In the genomic region with DNA sequence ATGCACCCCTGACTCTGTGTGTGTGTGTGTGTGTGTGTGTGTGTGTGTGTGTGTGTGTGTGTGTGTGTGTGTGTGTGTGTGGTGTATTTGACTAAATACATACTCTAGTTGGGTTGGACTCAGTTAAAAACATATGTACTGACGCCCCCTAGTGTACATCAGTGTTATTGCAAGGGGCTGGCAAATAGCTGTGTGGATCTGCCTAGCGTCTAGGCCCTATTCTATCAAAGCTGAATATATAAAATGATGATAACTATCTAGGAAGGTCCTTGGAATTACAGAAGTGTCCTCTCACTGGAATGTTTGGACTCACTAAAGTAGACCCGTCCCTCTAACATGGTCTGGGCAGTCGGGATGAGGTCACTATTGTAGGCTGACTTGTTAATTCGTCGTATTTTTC, we compare ENCODE assay signal across 8 mouse cellular contexts. TPM values are rescaled to one million over a fixed set of nuclear protein-coding genes. Genes with fewer than 3 reads are reported as not detected.
A peak's percentile ranks its signal among the peaks of the same experiment; 100 is the strongest.
DNase-seq lines count a peak whose midpoint lies in the region; ATAC-seq and TF ChIP-seq lines count a peak whose summit lies in the region.

No protein-coding gene starts in this region.

- H3K79me3 ChIP-seq in C2C12 (ENCODE audit: low read depth) = no peaks in the 10 kb centered on the region

- H3K9me3 ChIP-seq in G1E (replicated peaks) = no peaks in the 10 kb centered on the region
- H3K9me3 ChIP-seq in liver, embryonic 13.5 days (replicated peaks) = no peaks in the 10 kb centered on the region
- H3K9me3 ChIP-seq in neural tube, embryonic 14.5 days (ENCODE audit: control insufficient read depth, low read length) = no peaks in the 10 kb centered on the region

- no peaks in the 10 kb centered on the region for H3K79me2 ChIP-seq in C2C12 (ENCODE audit: control insufficient read depth, insufficient read depth)

- intact Hi-C loops in gastrocnemius, adult 2 months (cut with DNase I) = loop anchor here (1.0 kb wide), 1 partner anchor 150 kb away; no protein-coding TSS in a partner anchor

- peaks cover 27% of the 10 kb centered on the region for H3K4me1 ChIP-seq in G1E (ENCODE audit: insufficient read depth, low read depth, low read length)
- H3K4me1 ChIP-seq in liver, embryonic 13.5 days (replicated peaks) = no peaks in the 10 kb centered on the region
- no peaks in the 10 kb centered on the region for H3K4me1 ChIP-seq in neural tube, embryonic 14.5 days (ENCODE audit: control insufficient read depth, insufficient read depth, low read length)

- DNase-seq in G1E (ENCODE audit: low spot score) = no peak
- DNase-seq in cerebellum, adult 8-10 months = peak; percentile 28
- peak; percentile 65 for DNase-seq in gastrocnemius, adult 2 months
- DNase-seq in kidney, postnatal 36 days = peak; percentile 65 to 80
- DNase-seq in liver, embryonic 13.5 days = peak; percentile 40
- DNase-seq in urinary bladder, postnatal 36 days (ENCODE audit: low spot score in 2 of 2) = peak; percentile 51 to 64

- H3ac ChIP-seq in C2C12 (ENCODE audit: control insufficient read depth, insufficient read length, low read depth) = no peak overlapping the region

- ATAC-seq in G1E (ENCODE audit: extremely low read depth, insufficient number of reproducible peaks, low FRiP score, poor library complexity, severe bottlenecking) = peak; percentile 50; the same call in 1 of the 2 replicates
- ATAC-seq in liver, embryonic 13.5 days (ENCODE audit: low read depth) = peak; percentile 17; the same call in 1 of the 2 replicates
- ATAC-seq in neural tube, embryonic 14.5 days (ENCODE audit: low read depth) = peak; percentile 41; the same call in 1 of the 2 replicates

- H3K27me3 ChIP-seq in C2C12 (ENCODE audit: control insufficient read depth, insufficient read depth, insufficient read length) (no peaks in the 10 kb centered on the region), G1E (ENCODE audit: insufficient read depth, low read length) (peaks cover 24% of the 10 kb centered on the region)
- H3K27me3 ChIP-seq in liver, embryonic 13.5 days = no peaks in the 10 kb centered on the region
- no peaks in the 10 kb centered on the region for H3K27me3 ChIP-seq in neural tube, embryonic 14.5 days (ENCODE audit: control insufficient read depth, insufficient read depth, low read length)

- H3K4me2 ChIP-seq in liver, embryonic 13.5 days = no peak overlapping the region
- no peak overlapping the region for H3K4me2 ChIP-seq in neural tube, embryonic 14.5 days (ENCODE audit: low read depth, low read length)

- H3K36me3 ChIP-seq in C2C12 (ENCODE audit: control insufficient read depth, insufficient read depth) = no peaks in the 10 kb centered on the region
- no peaks in the 10 kb centered on the region for H3K36me3 ChIP-seq in G1E (replicated peaks)
- H3K36me3 ChIP-seq in liver, embryonic 13.5 days = no peaks in the 10 kb centered on the region
- no peaks in the 10 kb centered on the region for H3K36me3 ChIP-seq in neural tube, embryonic 14.5 days (ENCODE audit: control insufficient read depth, insufficient read depth, low read length)

- H3K27ac ChIP-seq in gastrocnemius, adult 2 months = no peak overlapping the region
- no peak overlapping the region for H3K27ac ChIP-seq in liver, embryonic 13.5 days
- H3K27ac ChIP-seq in neural tube, embryonic 14.5 days (ENCODE audit: low read depth, low read length) = no peak overlapping the region

- WGBS in liver, embryonic 13.5 days (ENCODE audit: insufficient replicate concordance) = 56% methylated on average over 6 of the region's 6 CpGs
- WGBS in neural tube, embryonic 14.5 days = 55% methylated on average over 6 of the region's 6 CpGs

- TF ChIP-seq CTCF in C2C12 (IDR thresholded peaks at IDR 0.05; ENCODE audit: control insufficient read depth, insufficient read depth, insufficient read length) = peak; percentile 45
- TF ChIP-seq CTCF in G1E (IDR thresholded peaks at IDR 0.05; ENCODE audit: low read depth, low read length) = peak; percentile 96
- TF ChIP-seq CTCF in gastrocnemius, adult 2 months (IDR thresholded peaks at IDR 0.05) = peak; percentile 77

- H3K4me3 ChIP-seq in C2C12 (ENCODE audit: insufficient read depth, poor library complexity, severe bottlenecking) (no peak overlapping the region), G1E (ENCODE audit: low read depth, low read length) (no peak overlapping the region)
- no peak overlapping the region for H3K4me3 ChIP-seq in gastrocnemius, adult 2 months
- no peak overlapping the region for H3K4me3 ChIP-seq in liver, embryonic 13.5 days (replicated peaks)
- H3K4me3 ChIP-seq in neural tube, embryonic 14.5 days (ENCODE audit: low read depth, low read length) = no peak overlapping the region

- no peak overlapping the region for H3K9ac ChIP-seq in liver, embryonic 13.5 days
- H3K9ac ChIP-seq in neural tube, embryonic 14.5 days (replicated peaks; ENCODE audit: low read depth, low read length) = no peak overlapping the region

TF ChIP-seq in C2C12, 6 proteins besides CTCF, POLR2A, EP300 and RAD21:
- TF ChIP-seq USF1 (IDR thresholded peaks at IDR 0.05; ENCODE audit: low read depth) (no peak), MYOD1 (IDR thresholded peaks at IDR 0.05; ENCODE audit: control insufficient read depth, insufficient read length, low read depth) (no peak), CEBPB (IDR thresholded peaks at IDR 0.05; ENCODE audit: low read depth) (no peak), MAX (IDR thresholded peaks at IDR 0.05) (no peak), MYOG (IDR thresholded peaks at IDR 0.05; ENCODE audit: control insufficient read depth, extremely low read depth, insufficient read length) (no peak), FOSL1 (IDR thresholded peaks at IDR 0.05; ENCODE audit: insufficient read depth, low read length, poor library complexity, severe bottlenecking) (no peak)

RNA-seq across cellular contexts. Expression of a gene that starts 1.6 kb away (rescaled TPM):
- polyA plus RNA-seq in C2C12 (2012; fragmentation: generic; extraction: Trizol) (11.6 TPM), G1E (2012) (69.8 and 74.5 TPM in 2 replicates)
- total RNA-seq in G1E (2014; fragmentation: Nextera tagmentation) (110 TPM in 2 replicates), G1E (2017) (33.4 and 34.0 TPM in 2 replicates)
- 10 to 100 TPM; 53.3 to 61.6 TPM for total RNA-seq in gastrocnemius, adult 2 months (2021)
- 25.0 and 25.2 TPM in 2 replicates for polyA plus RNA-seq in liver, embryonic 13.5 days (2015; fragmentation: Nextera tagmentation; extraction: Ambion mirVana)
- 7.2 and 11.6 TPM in 2 replicates for polyA plus RNA-seq in neural tube, embryonic 14.5 days (2014; fragmentation: Nextera tagmentation; extraction: Ambion mirVana)

RNA-seq across cellular contexts. Expression of a gene that starts 59.2 kb away (rescaled TPM):
- 20.9 TPM for polyA plus RNA-seq in C2C12 (2012; fragmentation: generic; extraction: Trizol)
- total RNA-seq in G1E (2014; fragmentation: Nextera tagmentation) = 107 and 119 TPM in 2 replicates
- 67.7 and 80.1 TPM in 2 replicates for total RNA-seq in G1E (2017)
- polyA plus RNA-seq in G1E (2012) = 57.1 and 64.9 TPM in 2 replicates
- total RNA-seq in gastrocnemius, adult 2 months (2021) = 10 to 100 TPM; 40.8 to 53.3 TPM
- 34.5 and 43.0 TPM in 2 replicates for polyA plus RNA-seq in liver, embryonic 13.5 days (2015; fragmentation: Nextera tagmentation; extraction: Ambion mirVana)
- polyA plus RNA-seq in neural tube, embryonic 14.5 days (2014; fragmentation: Nextera tagmentation; extraction: Ambion mirVana) = 107 and 113 TPM in 2 replicates

Comparison
In these comparisons a context has a peak if more than half of its experiments do, and no peak if none do; other contexts are left out.
1. CTCF ChIP-seq: peak in every context shown above with its lines; median percentile 96 in G1E; 77 in gastrocnemius, adult 2 months; 45 in C2C12.